Mouse (Mus musculus) forebrain, embryonic 16.5 days (tissue): ENCODE data around the gene Wdr49. TPM values are rescaled to one million over a fixed set of nuclear protein-coding genes. Genes with fewer than 3 reads are reported as not detected.

Source experiments
- ATAC-seq: fragments of 200-750 bp; cut with Nextera tagmentation; 2 replicates; pipeline ENCODE4 v1.8.0; 2017; ENCODE audit warnings: mild to moderate bottlenecking, moderate library complexity
- H3K27ac ChIP-seq: fragments of 300-500 bp; sonication (generic); 2 replicates; pipeline ENCODE4 v1.5.1; 2014; ENCODE audit warnings: low read length, control low read depth
- H3K27me3 ChIP-seq: fragments of 300-500 bp; sonication (generic); replicated peaks from 2 replicates; pipeline ENCODE4 v1.6.1; 2014; ENCODE audit warnings: low read length; ENCODE audit not compliant: control insufficient read depth, insufficient read depth
- H3K36me3 ChIP-seq: fragments of 300-500 bp; sonication (generic); 2 replicates; pipeline ENCODE4 v1.6.1; 2014; ENCODE audit not compliant: control insufficient read depth, insufficient read depth
- H3K4me1 ChIP-seq: fragments of 300-500 bp; sonication (generic); replicated peaks from 2 replicates; pipeline ENCODE4 v1.6.1; 2014; ENCODE audit warnings: low read length; ENCODE audit not compliant: control insufficient read depth, insufficient read depth
- H3K4me2 ChIP-seq: fragments of 300-500 bp; sonication (generic); 2 replicates; pipeline ENCODE4 v1.6.1; 2014; ENCODE audit warnings: mild to moderate bottlenecking, low read length, control low read depth
- H3K4me3 ChIP-seq: fragments of 300-500 bp; sonication (generic); replicated peaks from 2 replicates; pipeline ENCODE4 v1.5.1; 2014; ENCODE audit warnings: mild to moderate bottlenecking, low read length, control low read depth
- H3K9ac ChIP-seq: fragments of 300-500 bp; sonication (generic); replicated peaks from 2 replicates; pipeline ENCODE4 v1.6.1; 2014; ENCODE audit warnings: low read depth, low read length, control low read depth
- H3K9me3 ChIP-seq: fragments of 300-500 bp; sonication (generic); 2 replicates; pipeline ENCODE4 v1.6.1; 2016; ENCODE audit warnings: low read length; ENCODE audit not compliant: control insufficient read depth
- WGBS: fragments of 180-500 bp; shearing (Covaris S2); extraction: QIAGEN DNeasy Blood & Tissue Kit; methylation state at CpG from one replicate; pipeline ENCODE4 v1.1.7; 2014; 5-methylcytosine and 5-hydroxymethylcytosine counted together
- polyA plus RNA-seq: library from polyadenylated mRNA; unstranded; fragments of >200 nt; fragmentation: Nextera tagmentation; extraction: Ambion mirVana; gene quantifications from 2 replicates; pipeline ENCODE4 v1.2.1, GENCODE M21; 2015

Wdr49 gene
- polyA plus RNA-seq, 1 experiment from 2014 or later: not detected

GRCm38 (mm10) chr3:75277455-75277854 is 204.5 kb downstream of the Wdr49 start:
- Histone ChIP-seq H3K9me3 (no peaks in the 10 kb centered on the region), H3K4me1 (no peaks in the 10 kb centered on the region), H3K4me3 (no peak overlapping the region), H3K4me2 (no peak overlapping the region), H3K9ac (no peak overlapping the region), H3K27ac (no peak overlapping the region), H3K36me3 (no peaks in the 10 kb centered on the region), H3K27me3 (no peaks in the 10 kb centered on the region)
- WGBS: 89% methylated on average over 4 of the region's 4 CpGs
- ATAC-seq: no peak

GRCm38 (mm10) chr3:75276522-75276921 is 205.4 kb downstream of the Wdr49 start:
- no peaks in the 10 kb centered on the region for H3K9me3 ChIP-seq
- WGBS: 89% methylated on average over 3 of the region's 3 CpGs

GRCm38 (mm10) chr3:75275127-75275526 is 206.8 kb downstream of the Wdr49 start:
- H3K9me3 ChIP-seq: no peaks in the 10 kb centered on the region
- H3K27me3 ChIP-seq: no peaks in the 10 kb centered on the region
- H3K4me2 ChIP-seq: no peak overlapping the region
- no peak overlapping the region for H3K9ac ChIP-seq
- no peak for ATAC-seq
- no peaks in the 10 kb centered on the region for H3K4me1 ChIP-seq
- no peaks in the 10 kb centered on the region for H3K36me3 ChIP-seq
- H3K27ac ChIP-seq: no peak overlapping the region
- no peak overlapping the region for H3K4me3 ChIP-seq

More at GRCm38 (mm10) chr3:75276522-75276921, 205.4 kb downstream of the Wdr49 start:
- Histone ChIP-seq H3K9ac (no peak overlapping the region), H3K4me2 (no peak overlapping the region), H3K4me1 (no peaks in the 10 kb centered on the region), H3K36me3 (no peaks in the 10 kb centered on the region), H3K27me3 (no peaks in the 10 kb centered on the region), H3K27ac (no peak overlapping the region), H3K4me3 (no peak overlapping the region)
- ATAC-seq: no peak

- Histone ChIP-seq H3K9ac (no peak within 1 kb of the TSS), H3K4me2 (no peak within 1 kb of the TSS), H3K4me1 (no peaks in the 10 kb centered on the region), H3K4me3 (no peak within 1 kb of the TSS), H3K27me3 (no peaks in the 10 kb centered on the region), H3K36me3 (no peaks in the 10 kb centered on the region), H3K9me3 (no peaks in the 10 kb centered on the region), H3K27ac (no peak within 1 kb of the TSS)
- WGBS: 93% methylated on average over 2 of the region's 2 CpGs
- no peak for ATAC-seq
These were observed 212.0 kb downstream of the Wdr49 start, which contains the start of gene Serpini2 for GRCm38 (mm10) chr3:75269978-75270377. Gene Serpini2, minus strand, starts transcription at chr3:75270078.

- Histone ChIP-seq H3K9me3 (no peaks in the 10 kb centered on the region), H3K9ac (no peak overlapping the region), H3K4me3 (no peak overlapping the region), H3K4me1 (no peaks in the 10 kb centered on the region), H3K27ac (no peak overlapping the region), H3K36me3 (no peaks in the 10 kb centered on the region), H3K27me3 (no peaks in the 10 kb centered on the region), H3K4me2 (no peak overlapping the region)
- no peak for ATAC-seq
These were observed 222.6 kb downstream of the Wdr49 start for GRCm38 (mm10) chr3:75259356-75259755.

Other genes starting within 250 kb of the Wdr49 start
- not detected in 2 replicates for gene Serpini2, start 212.1 kb downstream of the Wdr49 start, polyA plus RNA-seq
- 82.6 and 88.9 TPM in 2 replicates for gene Pdcd10, start 74.7 kb upstream of the Wdr49 start, polyA plus RNA-seq
- gene Serpini1, start 75.4 kb upstream of the Wdr49 start, polyA plus RNA-seq: 128 and 147 TPM in 2 replicates